Mouse (Mus musculus): ENCODE measurements around the gene Itgb6.

- TF ChIP-seq GATA1 (IDR thresholded peaks at IDR 0.05; ENCODE audit: borderline replicate concordance, low read length) (no peak), FLI1 (IDR thresholded peaks at IDR 0.05; ENCODE audit: low read length) (no peak)
These were observed 86.0 kb downstream of the Itgb6 start for GRCm38 (mm10) chr2:60636481-60636880.

Data from megakaryocyte, embryonic 14.5 days (primary cell).